Mouse (Mus musculus) inflammation-experienced regulatory T-cells, adult 6 months (primary cell): ENCODE data around the gene Pid1. TPM values are rescaled to one million over a fixed set of nuclear protein-coding genes. Genes with fewer than 3 reads are reported as not detected.
"Not testable (repeated sequence)": the region's sequence is repeated elsewhere in the genome, so short reads cannot be mapped to it uniquely, and the experiment has no call there.

Experiments
- ATAC-seq: one replicate; pipeline ENCODE4 v1.8.0; 2017
- polyA plus RNA-seq, 3 experiments: library from polyadenylated mRNA; unstranded; fragments of 100-300 nt; shearing (Covaris generic); gene quantifications; one replicate each; pipeline ENCODE4 v1.2.1; 2017

Gene Pid1
- polyA plus RNA-seq, 3 experiments from 2014 or later = 0.23 to 0.80 (median 0.40) TPM

DNA sequence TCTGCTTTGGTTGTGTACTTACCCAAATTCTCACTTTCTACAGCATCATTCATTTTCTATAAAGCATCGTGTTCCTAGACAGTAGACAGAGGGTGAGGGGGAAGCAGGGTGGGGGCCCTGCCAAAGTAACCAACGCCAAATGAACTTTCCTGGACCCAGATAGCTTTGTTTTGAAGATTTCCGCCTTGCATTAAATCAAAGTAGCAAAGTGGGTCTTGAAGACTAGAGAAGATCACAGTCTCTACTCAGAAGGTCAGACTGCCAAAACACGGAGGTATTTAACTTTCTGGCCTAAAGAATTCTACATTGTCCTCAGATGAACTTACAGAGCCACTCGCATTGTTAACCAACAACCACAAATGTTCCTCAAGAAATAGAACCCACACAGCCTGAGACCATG is 109.6 kb downstream of the Pid1 start:
- no peak for ATAC-seq

- no peak for ATAC-seq
Observed at GRCm38 (mm10) chr1:84253838-84254237, 110.1 kb downstream of the Pid1 start.

DNA sequence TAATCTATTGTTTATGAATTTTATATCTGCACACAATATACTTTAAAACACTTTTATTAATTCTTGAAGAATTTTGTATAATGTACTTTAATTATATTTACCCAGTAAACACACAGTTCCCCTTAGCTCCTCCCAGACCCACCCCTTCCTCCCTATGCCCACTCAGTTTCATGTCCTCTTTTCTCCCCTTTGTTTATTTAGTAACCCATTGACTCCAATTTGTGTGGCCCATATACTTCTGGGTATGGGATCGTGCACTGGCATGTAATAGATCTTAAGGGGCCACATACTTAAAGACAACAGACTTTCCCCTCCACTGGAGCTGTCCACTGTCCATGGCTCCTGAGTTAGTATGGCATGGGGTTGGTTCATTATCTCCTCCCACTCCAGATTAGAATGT is 112.8 kb downstream of the Pid1 start:
- no peak for ATAC-seq

DNA sequence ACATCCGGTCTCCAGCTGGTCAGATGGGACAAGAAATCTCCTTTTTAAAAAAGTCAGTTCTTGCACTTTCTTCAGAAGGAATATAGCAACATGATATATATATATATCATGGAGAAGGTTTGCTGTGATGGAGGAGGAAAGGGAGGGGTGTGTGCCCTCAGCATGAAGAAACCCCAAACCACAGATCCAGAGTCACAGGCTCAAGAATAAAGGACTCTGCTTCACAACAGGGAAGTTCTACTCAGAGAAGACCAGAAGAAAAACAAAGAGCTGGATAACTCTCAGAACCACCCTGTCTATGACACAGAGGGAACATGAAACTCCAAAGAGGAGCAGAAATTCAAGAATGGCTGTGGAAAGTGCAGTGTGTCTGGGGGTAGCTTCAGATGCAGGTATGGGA is 113.2 kb downstream of the Pid1 start:
- no peak for ATAC-seq

GRCm38 (mm10) chr1:84249772-84250338 is 114.1 kb downstream of the Pid1 start:
- no peak for ATAC-seq

DNA sequence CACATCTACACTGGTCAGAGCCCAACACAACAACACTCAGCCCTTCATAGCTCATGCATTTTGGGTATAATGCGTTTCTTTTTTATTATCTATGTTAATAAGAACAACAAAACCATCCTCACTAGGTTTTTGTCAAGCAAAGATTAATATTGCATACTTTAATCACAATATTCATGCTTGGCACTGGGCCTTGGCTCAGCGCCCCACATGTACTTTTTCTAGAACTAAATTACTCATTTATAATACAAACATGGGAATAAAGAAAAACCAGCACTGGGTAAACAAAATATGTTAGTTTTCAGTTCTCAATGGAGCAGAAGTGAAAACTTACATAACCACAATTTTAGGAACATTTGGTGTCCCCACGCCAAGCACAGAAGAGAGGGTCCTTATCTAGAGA is 116.9 kb downstream of the Pid1 start:
- no peak for ATAC-seq

DNA sequence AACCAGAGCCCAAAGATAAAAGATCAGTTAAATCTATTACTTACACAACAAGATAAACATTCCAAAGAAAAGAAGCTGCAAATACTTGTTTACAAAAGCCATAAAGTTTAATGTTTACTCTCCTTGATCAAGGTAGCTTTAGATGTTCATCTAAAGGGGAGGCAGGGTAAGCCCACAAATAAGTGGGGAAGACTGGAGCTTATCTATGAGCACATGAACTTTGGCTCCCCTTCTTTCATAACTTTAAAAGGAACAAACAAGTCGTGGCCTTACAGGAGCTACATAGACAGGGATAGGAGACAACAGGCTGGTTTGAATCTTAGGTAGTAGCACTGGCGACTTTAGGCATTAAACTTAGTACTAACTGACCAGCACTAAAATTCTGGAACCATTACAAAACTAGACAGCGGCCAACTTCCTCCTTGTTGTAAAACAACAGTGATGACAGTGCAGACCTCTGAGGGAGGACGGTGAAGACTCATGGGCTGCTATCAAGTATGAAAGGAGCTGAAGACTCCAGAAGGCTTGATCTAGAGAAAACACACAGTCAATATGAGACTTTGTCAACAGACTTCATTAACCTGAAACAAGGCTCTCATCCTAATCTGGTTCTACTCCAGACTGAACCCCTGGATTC is 122.7 kb downstream of the Pid1 start:
- no peak for ATAC-seq

DNA sequence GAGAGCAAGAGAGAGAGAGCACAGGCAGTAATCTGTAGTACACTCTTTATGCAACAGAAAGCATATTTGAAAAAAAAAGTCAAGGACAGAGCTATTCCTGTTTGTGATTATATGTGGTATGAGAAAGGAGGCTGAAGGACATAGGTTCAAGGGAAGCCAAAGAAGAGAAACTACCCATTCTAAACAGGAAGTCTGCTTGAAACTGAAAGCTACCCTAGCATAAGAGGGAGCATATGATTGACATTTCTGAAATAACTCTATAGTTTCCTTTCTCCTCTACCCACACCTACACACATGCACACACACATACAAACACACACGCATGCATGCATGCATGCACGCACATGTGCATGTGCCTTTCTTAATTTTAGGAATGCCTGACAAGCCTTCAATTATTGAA is 123.8 kb downstream of the Pid1 start:
- no peak for ATAC-seq

GRCm38 (mm10) chr1:84230431-84230830 is 133.5 kb downstream of the Pid1 start:
- no peak for ATAC-seq

- ATAC-seq = no peak
Observed at GRCm38 (mm10) chr1:84225626-84226025, 138.4 kb downstream of the Pid1 start.

- no peak for ATAC-seq
Observed at GRCm38 (mm10) chr1:84222051-84222450, 141.9 kb downstream of the Pid1 start.

DNA sequence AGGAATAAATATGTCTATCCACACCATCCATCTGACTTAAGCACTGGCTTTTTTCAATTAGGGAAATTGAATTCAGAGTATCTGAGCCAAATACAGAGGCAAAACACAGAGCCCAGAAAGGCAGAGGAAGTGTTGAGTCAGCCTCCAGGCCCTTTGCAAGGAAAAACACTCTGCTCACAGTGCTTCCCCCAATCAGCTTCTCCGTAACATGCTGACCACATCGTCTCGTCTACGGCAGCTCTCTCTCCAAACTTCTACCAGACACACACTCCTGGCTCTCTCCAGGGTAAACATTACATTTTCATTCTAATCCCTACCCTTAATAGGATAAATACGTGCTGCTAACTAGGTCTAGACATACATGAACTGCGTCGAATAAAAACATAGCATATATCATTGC is 145.4 kb downstream of the Pid1 start:
- no peak for ATAC-seq

GRCm38 (mm10) chr1:84217777-84218176 is 146.2 kb downstream of the Pid1 start:
- no peak for ATAC-seq

- ATAC-seq = no peak
Observed at GRCm38 (mm10) chr1:84211507-84211906, 152.5 kb downstream of the Pid1 start.

DNA sequence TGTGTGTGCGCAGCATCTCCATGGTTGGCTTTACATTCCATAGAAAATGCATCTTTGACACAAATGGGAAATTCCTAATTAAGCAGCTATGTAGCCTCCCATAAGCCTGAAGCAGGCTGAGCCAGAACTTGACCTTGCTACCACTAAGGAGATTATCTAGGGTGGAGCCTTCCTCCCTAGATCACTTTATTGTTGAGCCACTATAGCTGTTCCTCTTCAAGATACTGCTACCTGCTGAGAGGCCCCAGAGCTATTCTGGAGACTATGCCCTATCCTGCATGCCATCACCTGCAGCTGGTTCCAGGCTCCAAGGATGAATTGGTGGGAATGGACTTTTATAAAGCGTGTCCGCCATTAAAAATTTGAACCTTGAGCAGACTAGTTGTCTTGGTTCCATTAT is 158.2 kb downstream of the Pid1 start:
- not testable (repeated sequence) for ATAC-seq

- no peak for ATAC-seq
Observed at GRCm38 (mm10) chr1:84203494-84203893, 160.5 kb downstream of the Pid1 start.

DNA sequence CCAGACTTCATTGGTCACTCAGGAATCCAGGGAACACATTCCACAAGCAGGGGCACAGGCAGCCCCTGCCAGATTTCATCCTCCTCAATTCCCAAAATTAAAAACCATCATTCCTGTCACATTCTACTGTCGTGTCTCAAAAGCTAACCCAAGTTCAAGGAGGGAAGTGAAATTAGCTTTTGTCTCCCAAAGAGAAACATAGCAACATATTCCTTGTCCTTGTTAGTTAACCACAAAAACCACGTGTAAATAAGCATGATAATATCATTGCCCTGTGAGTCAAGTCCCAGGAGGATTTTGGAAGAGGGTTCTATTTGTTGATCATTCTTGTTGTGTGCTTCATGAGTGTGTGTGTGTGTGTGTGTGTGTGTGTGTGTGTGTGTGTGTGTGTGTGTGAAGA is 164.1 kb downstream of the Pid1 start:
- no peak for ATAC-seq

DNA sequence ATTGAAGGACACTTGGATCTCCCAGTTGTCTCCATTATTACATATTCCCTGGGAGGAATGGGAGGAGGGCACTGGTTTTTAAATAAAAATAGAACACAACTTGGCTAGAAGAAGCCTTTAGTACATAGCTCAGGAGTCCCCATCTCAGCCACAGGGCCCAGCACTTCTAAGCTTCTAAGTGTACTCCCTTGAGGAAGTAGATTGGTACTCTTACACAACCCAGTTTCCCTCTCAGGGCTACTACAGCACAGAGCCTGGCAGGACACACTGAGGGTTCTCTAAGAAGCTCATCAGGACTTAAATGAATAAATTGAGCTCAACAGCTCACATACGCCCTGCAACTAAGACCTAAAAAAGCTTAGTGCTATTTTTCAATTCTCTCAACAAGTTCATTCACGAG is 165.1 kb downstream of the Pid1 start:
- no peak for ATAC-seq

GRCm38 (mm10) chr1:84192167-84192566 is 171.8 kb downstream of the Pid1 start:
- no peak for ATAC-seq

GRCm38 (mm10) chr1:84189446-84189845 is 174.5 kb downstream of the Pid1 start:
- no peak for ATAC-seq

GRCm38 (mm10) chr1:84186756-84187437 is 177.1 kb downstream of the Pid1 start:
- ATAC-seq = no peak

- ATAC-seq = no peak
Observed at GRCm38 (mm10) chr1:84177696-84178095, 186.3 kb downstream of the Pid1 start.

DNA sequence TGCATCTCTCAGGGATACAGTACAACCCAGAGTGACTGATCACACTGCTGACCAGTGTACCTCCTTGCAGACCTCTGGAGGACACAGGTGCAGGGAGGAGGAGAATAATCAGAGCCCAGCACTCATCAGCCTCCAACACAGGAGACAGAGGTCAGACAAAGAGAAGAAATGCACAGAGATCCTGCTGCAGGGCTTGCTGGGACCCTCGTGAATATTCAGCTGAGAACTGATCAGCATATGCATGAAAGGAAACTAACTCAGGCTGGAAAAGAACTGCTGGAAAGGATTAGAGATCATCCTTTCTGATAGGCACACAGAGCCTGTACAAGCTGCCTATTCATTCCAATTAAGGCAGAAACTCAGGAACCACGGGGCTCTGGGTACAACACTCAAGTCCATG is 186.9 kb downstream of the Pid1 start:
- no peak for ATAC-seq

- ATAC-seq = no peak
Observed at GRCm38 (mm10) chr1:84172941-84173340, 191.0 kb downstream of the Pid1 start.
